Mouse (Mus musculus): Measurements from ENCODE around the gene Exd1. TPM values are rescaled to one million over a fixed set of nuclear protein-coding genes. Genes with fewer than 3 reads are reported as not detected.

Gene Exd1
- polyA plus RNA-seq, 1 experiment from 2014 or later: 0.29 TPM

GRCm38 (mm10) chr2:119583439-119583838 is 36.0 kb upstream of the Exd1 start:
- no peak for ATAC-seq (ENCODE audit: insufficient number of reproducible peaks, low FRiP score, low TSS enrichment, low read depth)
- DNase-seq (ENCODE audit: low spot score): no peak
- Histone ChIP-seq H3K9ac (ENCODE audit: low read length) (no peak overlapping the region), H3K27ac (replicated peaks; ENCODE audit: low read depth, low read length) (no peak overlapping the region), H3K36me3 (ENCODE audit: control insufficient read depth, insufficient read depth, low read length) (no peaks in the 10 kb centered on the region), H3K27me3 (ENCODE audit: control insufficient read depth, insufficient read depth, low read length) (no peaks in the 10 kb centered on the region), H3K4me1 (ENCODE audit: control insufficient read depth, insufficient read depth, low read length) (no peaks in the 10 kb centered on the region), H3K4me3 (ENCODE audit: low read depth, low read length) (no peak overlapping the region), H3K4me2 (ENCODE audit: low read depth, severe bottlenecking) (no peak overlapping the region), H3K9me3 (ENCODE audit: control insufficient read depth, low read length) (no peaks in the 10 kb centered on the region)
- WGBS: 41% methylated on average over 2 of the region's 2 CpGs

- 93% methylated on average over 3 of the region's 3 CpGs for WGBS
- Histone ChIP-seq H3K9me3 (ENCODE audit: control insufficient read depth, low read length) (no peaks in the 10 kb centered on the region), H3K4me1 (ENCODE audit: control insufficient read depth, insufficient read depth, low read length) (no peaks in the 10 kb centered on the region), H3K4me3 (ENCODE audit: low read depth, low read length) (no peak overlapping the region), H3K36me3 (ENCODE audit: control insufficient read depth, insufficient read depth, low read length) (no peaks in the 10 kb centered on the region), H3K27me3 (ENCODE audit: control insufficient read depth, insufficient read depth, low read length) (no peaks in the 10 kb centered on the region), H3K4me2 (ENCODE audit: low read depth, severe bottlenecking) (no peak overlapping the region), H3K9ac (ENCODE audit: low read length) (no peak overlapping the region), H3K27ac (replicated peaks; ENCODE audit: low read depth, low read length) (no peak overlapping the region)
- DNase-seq (ENCODE audit: low spot score) (no peak), ATAC-seq (ENCODE audit: insufficient number of reproducible peaks, low FRiP score, low TSS enrichment, low read depth) (no peak)
Measured at GRCm38 (mm10) chr2:119581571-119581970, 34.1 kb upstream of the Exd1 start.

GRCm38 (mm10) chr2:119572471-119572870 is 25.0 kb upstream of the Exd1 start:
- H3K4me2 ChIP-seq (ENCODE audit: low read depth, severe bottlenecking): no peak overlapping the region
- H3K27ac ChIP-seq (replicated peaks; ENCODE audit: low read depth, low read length): no peak overlapping the region
- no peak overlapping the region for H3K4me3 ChIP-seq (ENCODE audit: low read depth, low read length)
- H3K4me1 ChIP-seq (ENCODE audit: control insufficient read depth, insufficient read depth, low read length): no peaks in the 10 kb centered on the region
- no peaks in the 10 kb centered on the region for H3K36me3 ChIP-seq (ENCODE audit: control insufficient read depth, insufficient read depth, low read length)
- H3K9me3 ChIP-seq (ENCODE audit: control insufficient read depth, low read length): no peaks in the 10 kb centered on the region
- no peaks in the 10 kb centered on the region for H3K27me3 ChIP-seq (ENCODE audit: control insufficient read depth, insufficient read depth, low read length)
- WGBS: 93% methylated on average over 1 of the region's 1 CpGs
- no peak for ATAC-seq (ENCODE audit: insufficient number of reproducible peaks, low FRiP score, low TSS enrichment, low read depth)
- DNase-seq (ENCODE audit: low spot score): no peak
- no peak overlapping the region for H3K9ac ChIP-seq (ENCODE audit: low read length)

- no peak overlapping the region for H3K4me3 ChIP-seq (ENCODE audit: low read depth, low read length)
- 90% methylated on average over 7 of the region's 7 CpGs for WGBS
Measured at GRCm38 (mm10) chr2:119566182-119566855, 18.9 kb upstream of the Exd1 start.

GRCm38 (mm10) chr2:119565284-119565683 is 17.9 kb upstream of the Exd1 start:
- 94% methylated on average over 4 of the region's 4 CpGs for WGBS
- ATAC-seq (ENCODE audit: insufficient number of reproducible peaks, low FRiP score, low TSS enrichment, low read depth) (no peak), DNase-seq (ENCODE audit: low spot score) (no peak)
- no peaks in the 10 kb centered on the region for H3K4me1 ChIP-seq (ENCODE audit: control insufficient read depth, insufficient read depth, low read length)
- no peak overlapping the region for H3K27ac ChIP-seq (replicated peaks; ENCODE audit: low read depth, low read length)
- H3K27me3 ChIP-seq (ENCODE audit: control insufficient read depth, insufficient read depth, low read length): no peaks in the 10 kb centered on the region
- no peak overlapping the region for H3K9ac ChIP-seq (ENCODE audit: low read length)
- H3K4me2 ChIP-seq (ENCODE audit: low read depth, severe bottlenecking): no peak overlapping the region
- no peaks in the 10 kb centered on the region for H3K9me3 ChIP-seq (ENCODE audit: control insufficient read depth, low read length)
- H3K36me3 ChIP-seq (ENCODE audit: control insufficient read depth, insufficient read depth, low read length): no peaks in the 10 kb centered on the region; the same call in 1 of the 2 replicates
- H3K4me3 ChIP-seq (ENCODE audit: low read depth, low read length): no peak overlapping the region

More at GRCm38 (mm10) chr2:119566182-119566855, 18.9 kb upstream of the Exd1 start:
- H3K9ac ChIP-seq (ENCODE audit: low read length): no peak overlapping the region
- DNase-seq (ENCODE audit: low spot score) (no peak), ATAC-seq (ENCODE audit: insufficient number of reproducible peaks, low FRiP score, low TSS enrichment, low read depth) (no peak)
- H3K4me1 ChIP-seq (ENCODE audit: control insufficient read depth, insufficient read depth, low read length): no peaks in the 10 kb centered on the region
- H3K9me3 ChIP-seq (ENCODE audit: control insufficient read depth, low read length): no peaks in the 10 kb centered on the region
- H3K36me3 ChIP-seq (ENCODE audit: control insufficient read depth, insufficient read depth, low read length): no peaks in the 10 kb centered on the region; the same call in 1 of the 2 replicates
- H3K27ac ChIP-seq (replicated peaks; ENCODE audit: low read depth, low read length): no peak overlapping the region
- no peak overlapping the region for H3K4me2 ChIP-seq (ENCODE audit: low read depth, severe bottlenecking)
- no peaks in the 10 kb centered on the region for H3K27me3 ChIP-seq (ENCODE audit: control insufficient read depth, insufficient read depth, low read length)

GRCm38 (mm10) chr2:119561794-119562193 is 14.4 kb upstream of the Exd1 start:
- no peaks in the 10 kb centered on the region for H3K27me3 ChIP-seq (ENCODE audit: control insufficient read depth, insufficient read depth, low read length)
- WGBS: 93% methylated on average over 3 of the region's 3 CpGs
- H3K9me3 ChIP-seq (ENCODE audit: control insufficient read depth, low read length): no peaks in the 10 kb centered on the region
- no peak overlapping the region for H3K9ac ChIP-seq (ENCODE audit: low read length)
- H3K4me3 ChIP-seq (ENCODE audit: low read depth, low read length): no peak overlapping the region
- ATAC-seq (ENCODE audit: insufficient number of reproducible peaks, low FRiP score, low TSS enrichment, low read depth): no peak
- H3K4me1 ChIP-seq (ENCODE audit: control insufficient read depth, insufficient read depth, low read length): peaks cover 5% of the 10 kb centered on the region; the same call in 1 of the 2 replicates
- no peak for DNase-seq (ENCODE audit: low spot score)
- H3K4me2 ChIP-seq (ENCODE audit: low read depth, severe bottlenecking): no peak overlapping the region
- H3K27ac ChIP-seq (replicated peaks; ENCODE audit: low read depth, low read length): no peak overlapping the region
- no peaks in the 10 kb centered on the region; the same call in 1 of the 2 replicates for H3K36me3 ChIP-seq (ENCODE audit: control insufficient read depth, insufficient read depth, low read length)

GRCm38 (mm10) chr2:119558737-119559340 is 11.4 kb upstream of the Exd1 start:
- no peaks in the 10 kb centered on the region for H3K36me3 ChIP-seq (ENCODE audit: control insufficient read depth, insufficient read depth, low read length)
- WGBS: 74% methylated on average over 7 of the region's 7 CpGs
- H3K27ac ChIP-seq (replicated peaks; ENCODE audit: low read depth, low read length): no peak overlapping the region

GRCm38 (mm10) chr2:119558039-119558438 is 10.6 kb upstream of the Exd1 start:
- no peak overlapping the region for H3K4me2 ChIP-seq (ENCODE audit: low read depth, severe bottlenecking)
- no peaks in the 10 kb centered on the region for H3K9me3 ChIP-seq (ENCODE audit: control insufficient read depth, low read length)
- DNase-seq (ENCODE audit: low spot score) (no peak), ATAC-seq (ENCODE audit: insufficient number of reproducible peaks, low FRiP score, low TSS enrichment, low read depth) (no peak)
- 91% methylated on average over 3 of the region's 3 CpGs for WGBS
- no peaks in the 10 kb centered on the region for H3K36me3 ChIP-seq (ENCODE audit: control insufficient read depth, insufficient read depth, low read length)
- no peak overlapping the region for H3K9ac ChIP-seq (ENCODE audit: low read length)
- H3K4me1 ChIP-seq (ENCODE audit: control insufficient read depth, insufficient read depth, low read length): peaks cover 5% of the 10 kb centered on the region; the same call in 1 of the 2 replicates
- H3K27me3 ChIP-seq (ENCODE audit: control insufficient read depth, insufficient read depth, low read length): no peaks in the 10 kb centered on the region
- H3K4me3 ChIP-seq (ENCODE audit: low read depth, low read length): no peak overlapping the region
- no peak overlapping the region for H3K27ac ChIP-seq (replicated peaks; ENCODE audit: low read depth, low read length)

More at GRCm38 (mm10) chr2:119558737-119559340, 11.4 kb upstream of the Exd1 start:
- Histone ChIP-seq H3K9me3 (ENCODE audit: control insufficient read depth, low read length) (no peaks in the 10 kb centered on the region), H3K4me2 (ENCODE audit: low read depth, severe bottlenecking) (no peak overlapping the region), H3K9ac (ENCODE audit: low read length) (no peak overlapping the region), H3K4me1 (ENCODE audit: control insufficient read depth, insufficient read depth, low read length) (peaks cover 5% of the 10 kb centered on the region; the same call in 1 of the 2 replicates), H3K27me3 (ENCODE audit: control insufficient read depth, insufficient read depth, low read length) (no peaks in the 10 kb centered on the region), H3K4me3 (ENCODE audit: low read depth, low read length) (no peak overlapping the region)
- ATAC-seq (ENCODE audit: insufficient number of reproducible peaks, low FRiP score, low TSS enrichment, low read depth): no peak
- no peak for DNase-seq (ENCODE audit: low spot score)
